ENCODE assay signal across 27 mouse cellular contexts in the genomic region with DNA sequence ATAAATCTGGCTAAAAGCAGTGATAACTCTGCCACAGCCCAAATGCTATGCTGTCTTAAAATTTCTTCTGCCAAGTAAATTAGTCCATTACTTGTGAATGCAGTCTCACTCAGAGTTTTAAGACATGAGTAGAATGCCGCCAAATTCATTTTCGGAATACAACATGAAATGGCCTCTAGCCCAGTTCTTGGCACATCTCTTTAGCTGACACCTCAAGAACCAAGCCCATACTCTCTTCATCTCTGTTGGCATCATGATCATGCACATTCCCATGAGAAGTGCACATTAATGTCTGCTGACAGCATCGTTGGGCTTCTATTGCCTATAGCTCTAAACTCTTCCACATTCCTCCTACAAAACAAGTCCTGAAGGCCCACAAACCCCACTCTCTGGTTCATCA.
"Had no signal": no experiment of that assay in that cellular context is flagged by ENCODE, and none has a peak within 500 bp of the region (broad histone marks: within the 10 kb centered on the region; RNA-seq: fewer than 3 reads in every experiment).

No protein-coding gene starts in this region.

- H3K27me3 ChIP-seq: embryonic facial prominence, embryonic 12.5 days; embryonic facial prominence, embryonic 13.5 days; embryonic facial prominence, embryonic 15.5 days; forebrain, embryonic 12.5 days; forebrain, embryonic 13.5 days; forebrain, embryonic 15.5 days; heart, embryonic 12.5 days had no signal

- H3K36me3 ChIP-seq: embryonic facial prominence, embryonic 10.5 days; embryonic facial prominence, embryonic 12.5 days; embryonic facial prominence, embryonic 13.5 days; embryonic facial prominence, embryonic 15.5 days; forebrain, embryonic 12.5 days; forebrain, embryonic 15.5 days; heart, embryonic 10.5 days; heart, embryonic 12.5 days had no signal

- H3K27ac ChIP-seq: embryonic facial prominence, embryonic 10.5 days; embryonic facial prominence, embryonic 12.5 days; embryonic facial prominence, embryonic 13.5 days; embryonic facial prominence, embryonic 15.5 days; forebrain, embryonic 12.5 days; forebrain, embryonic 13.5 days; forebrain, embryonic 15.5 days; gastrocnemius, adult 2 months; heart, adult 2 months; heart, embryonic 10.5 days had no signal

- H3K4me3 ChIP-seq: embryonic facial prominence, embryonic 10.5 days; embryonic facial prominence, embryonic 12.5 days; embryonic facial prominence, embryonic 13.5 days; embryonic facial prominence, embryonic 15.5 days; erythroblast, embryonic 14.5 days; forebrain, embryonic 12.5 days; forebrain, embryonic 13.5 days; forebrain, embryonic 15.5 days; gastrocnemius, adult 2 months; heart, adult 2 months; heart, embryonic 10.5 days; heart, embryonic 12.5 days had no signal

- DNase-seq: cerebellum, adult 2 months; cerebellum, adult 8-10 months; cerebellum, adult 9-10 months; cerebellum, adult 9-11 months; cerebellum, postnatal 10 days; cerebellum, postnatal 14 days; cerebellum, postnatal 25 days; cerebellum, postnatal 36 days; embryo, embryonic 11 days; gastrocnemius, adult 2 months; gastrocnemius, postnatal 10 days; gastrocnemius, postnatal 14 days; gastrocnemius, postnatal 25 days; gastrocnemius, postnatal 36 days; heart, adult 18-20 months; heart, adult 2 months had no signal

- H3K9ac ChIP-seq: embryonic facial prominence, embryonic 12.5 days; embryonic facial prominence, embryonic 13.5 days; embryonic facial prominence, embryonic 15.5 days; forebrain, embryonic 12.5 days; forebrain, embryonic 13.5 days; forebrain, embryonic 15.5 days; heart, embryonic 12.5 days had no signal

- H3K4me1 ChIP-seq: embryonic facial prominence, embryonic 12.5 days; embryonic facial prominence, embryonic 13.5 days; embryonic facial prominence, embryonic 15.5 days; forebrain, embryonic 12.5 days; forebrain, embryonic 13.5 days; forebrain, embryonic 15.5 days had no signal

- ATAC-seq: forebrain, embryonic 13.5 days; forebrain, embryonic 15.5 days had no signal

- H3K4me2 ChIP-seq: embryonic facial prominence, embryonic 12.5 days; embryonic facial prominence, embryonic 13.5 days; embryonic facial prominence, embryonic 15.5 days; forebrain, embryonic 12.5 days; forebrain, embryonic 13.5 days; forebrain, embryonic 15.5 days; heart, embryonic 11.5 days; heart, embryonic 12.5 days had no signal

- H3K9me3 ChIP-seq: embryonic facial prominence, embryonic 10.5 days; embryonic facial prominence, embryonic 12.5 days; embryonic facial prominence, embryonic 13.5 days; embryonic facial prominence, embryonic 15.5 days; forebrain, embryonic 12.5 days; forebrain, embryonic 13.5 days; forebrain, embryonic 15.5 days; heart, embryonic 10.5 days; heart, embryonic 12.5 days had no signal
